Mouse (Mus musculus) heart, embryonic 16.5 days (tissue): ENCODE results near the gene Olfr618. TPM values are rescaled to one million over a fixed set of nuclear protein-coding genes. Genes with fewer than 3 reads are reported as not detected.

Experiments
- ATAC-seq: fragments of 200-750 bp; cut with Nextera tagmentation; replicated peaks from 2 replicates; pipeline ENCODE4 v1.8.0; 2017; ENCODE audit warnings: moderate number of reproducible peaks; ENCODE audit not compliant: insufficient read depth, low FRiP score; ENCODE audit errors: extremely low read depth
- H3K27ac ChIP-seq: fragments of 300-500 bp; sonication (generic); 2 replicates; pipeline ENCODE4 v1.5.1; 2014; ENCODE audit warnings: mild to moderate bottlenecking, low read length, control low read depth, moderate library complexity
- H3K27me3 ChIP-seq: fragments of 300-500 bp; sonication (generic); 2 replicates; pipeline ENCODE4 v1.6.1; 2014; ENCODE audit warnings: low read length, mixed read lengths; ENCODE audit not compliant: control insufficient read depth, insufficient read depth
- H3K36me3 ChIP-seq: fragments of 300-500 bp; sonication (generic); 2 replicates; pipeline ENCODE4 v1.6.1; 2014; ENCODE audit not compliant: control insufficient read depth, insufficient read depth
- H3K4me1 ChIP-seq: fragments of 300-500 bp; sonication (generic); 2 replicates; pipeline ENCODE4 v1.6.1; 2014; ENCODE audit warnings: low read length, mixed read lengths; ENCODE audit not compliant: control insufficient read depth, insufficient read depth
- H3K4me2 ChIP-seq: fragments of 300-500 bp; sonication (generic); 2 replicates; pipeline ENCODE4 v1.6.1; 2014; ENCODE audit warnings: low read depth, mild to moderate bottlenecking, control low read depth, low read length
- H3K4me3 ChIP-seq: fragments of 300-500 bp; sonication (generic); 2 replicates; pipeline ENCODE4 v1.5.1; 2014; ENCODE audit warnings: mild to moderate bottlenecking, control low read depth, low read length
- H3K9ac ChIP-seq: fragments of 300-500 bp; sonication (generic); 2 replicates; pipeline ENCODE4 v1.6.1; 2014; ENCODE audit warnings: low read length, control low read depth
- H3K9me3 ChIP-seq: fragments of 300-500 bp; sonication (generic); replicated peaks from 2 replicates; pipeline ENCODE4 v1.6.1; 2016; ENCODE audit warnings: low read length; ENCODE audit not compliant: control insufficient read depth
- WGBS: fragments of 180-500 bp; shearing (Covaris S2); extraction: QIAGEN DNeasy Blood & Tissue Kit; methylation state at CpG from one replicate; pipeline ENCODE4 v1.1.7; 2014; 5-methylcytosine and 5-hydroxymethylcytosine counted together
- microRNA-seq: library from miRNA; unstranded; fragments of <30 nt; microRNA quantifications from one replicate; pipeline ENCODE4, GENCODE M21; 2017
- polyA plus RNA-seq: library from polyadenylated mRNA; unstranded; fragments of >200 nt; fragmentation: Nextera tagmentation; extraction: Ambion mirVana; gene quantifications from 2 replicates; pipeline ENCODE4 v1.2.1, GENCODE M21; 2015

Gene Olfr618
- polyA plus RNA-seq, 1 experiment from 2014 or later, result not detected

GRCm38 (mm10) chr7:103636795-103637194, 46.9 kb downstream of the Olfr618 start:
- H3K36me3 ChIP-seq, result no peaks in the 10 kb centered on the region
- no peak overlapping the region for H3K27ac ChIP-seq
- H3K4me1 ChIP-seq, result no peaks in the 10 kb centered on the region
- H3K4me3 ChIP-seq, result no peak overlapping the region
- H3K9me3 ChIP-seq, result no peaks in the 10 kb centered on the region
- no peaks in the 10 kb centered on the region for H3K27me3 ChIP-seq
- ATAC-seq, result no peak
- no peak overlapping the region for H3K9ac ChIP-seq
- no peak overlapping the region for H3K4me2 ChIP-seq

GRCm38 (mm10) chr7:103642602-103643001, 52.7 kb downstream of the Olfr618 start, which contains the start of gene Olfr622:
Gene Olfr622, minus strand, starts transcription at chr7:103642702.
- ATAC-seq, result no peak
- H3K36me3 ChIP-seq, result no peaks in the 10 kb centered on the region
- no peak within 1 kb of the TSS for H3K9ac ChIP-seq
- H3K4me2 ChIP-seq, result no peak within 1 kb of the TSS
- H3K27ac ChIP-seq, result no peak within 1 kb of the TSS
- no peak within 1 kb of the TSS for H3K4me3 ChIP-seq
- H3K4me1 ChIP-seq, result no peaks in the 10 kb centered on the region
- WGBS, result 57% methylated on average over 1 of the region's 1 CpGs
- H3K9me3 ChIP-seq, result no peaks in the 10 kb centered on the region
- no peaks in the 10 kb centered on the region for H3K27me3 ChIP-seq

- H3K4me3 ChIP-seq, result no peak overlapping the region
- no peaks in the 10 kb centered on the region for H3K27me3 ChIP-seq
- H3K9me3 ChIP-seq, result no peaks in the 10 kb centered on the region
- ATAC-seq, result no peak
- no peak overlapping the region for H3K4me2 ChIP-seq
- WGBS, result 76% methylated on average over 4 of the region's 4 CpGs
- no peak overlapping the region for H3K27ac ChIP-seq
- H3K9ac ChIP-seq, result no peak overlapping the region
- H3K4me1 ChIP-seq, result no peaks in the 10 kb centered on the region
- no peaks in the 10 kb centered on the region for H3K36me3 ChIP-seq
Observed at GRCm38 (mm10) chr7:103644070-103644469, 54.2 kb downstream of the Olfr618 start.

Small RNA genes lying within 50 kb of the gene (microRNA-seq; reads per million reads assigned to microRNA genes)
- gene Gm26506, result not detected

Other genes with a start within 250 kb of the Olfr618 start
- not detected in 2 replicates for gene Olfr600, start 240.4 kb upstream of the Olfr618 start, polyA plus RNA-seq
- not detected in 2 replicates for gene Olfr601, start 227.4 kb upstream of the Olfr618 start, polyA plus RNA-seq
- gene Olfr603, start 203.9 kb upstream of the Olfr618 start, polyA plus RNA-seq, result not detected in 2 replicates
- gene Usp17lc, start 175.0 kb upstream of the Olfr618 start, polyA plus RNA-seq, result not detected in 2 replicates
- gene Olfr605, start 144.7 kb upstream of the Olfr618 start, polyA plus RNA-seq, result not detected in 2 replicates
- not detected in 2 replicates for gene Olfr606, start 141.1 kb upstream of the Olfr618 start, polyA plus RNA-seq
- 0.32 and 0.55 TPM in 2 replicates for gene Olfr607, start 126.0 kb upstream of the Olfr618 start, polyA plus RNA-seq
- gene Olfr608, start 120.2 kb upstream of the Olfr618 start, polyA plus RNA-seq, result 0.91 and 1.2 TPM in 2 replicates
- gene Olfr609, start 92.0 kb upstream of the Olfr618 start, polyA plus RNA-seq, result not detected in 2 replicates
- not detected in 2 replicates for gene Olfr610, start 78.0 kb upstream of the Olfr618 start, polyA plus RNA-seq
- not detected in 2 replicates for gene Olfr611, start 69.3 kb upstream of the Olfr618 start, polyA plus RNA-seq
- not detected in 2 replicates for gene Olfr612, start 47.4 kb upstream of the Olfr618 start, polyA plus RNA-seq
- gene Olfr613, start 42.0 kb upstream of the Olfr618 start, polyA plus RNA-seq, result not detected in 2 replicates
- gene Olfr615, start 34.0 kb upstream of the Olfr618 start, polyA plus RNA-seq, result not detected in 2 replicates
- gene Olfr616, start 21.0 kb upstream of the Olfr618 start, polyA plus RNA-seq, result not detected in 2 replicates
- gene Olfr617, start 17.0 kb upstream of the Olfr618 start, polyA plus RNA-seq, result not detected in 2 replicates
- not detected in 2 replicates for gene Olfr619, start 10.5 kb downstream of the Olfr618 start, polyA plus RNA-seq
- gene Olfr620, start 22.4 kb downstream of the Olfr618 start, polyA plus RNA-seq, result not detected in 2 replicates
- not detected in 2 replicates for gene Olfr622, start 52.6 kb downstream of the Olfr618 start, polyA plus RNA-seq
- not detected in 2 replicates for gene Olfr623, start 73.6 kb downstream of the Olfr618 start, polyA plus RNA-seq
- gene Olfr624, start 81.1 kb downstream of the Olfr618 start, polyA plus RNA-seq, result 0.03 and 0.04 TPM in 2 replicates
- not detected in 2 replicates for gene Olfr625-ps1, start 92.6 kb downstream of the Olfr618 start, polyA plus RNA-seq
- gene Olfr243, start 124.6 kb downstream of the Olfr618 start, polyA plus RNA-seq, result not detected in 2 replicates
- not detected in 2 replicates for gene Olfr628, start 140.3 kb downstream of the Olfr618 start, polyA plus RNA-seq
- gene Olfr629, start 154.8 kb downstream of the Olfr618 start, polyA plus RNA-seq, result not detected in 2 replicates
- gene Olfr630, start 167.2 kb downstream of the Olfr618 start, polyA plus RNA-seq, result not detected in 2 replicates
- gene Olfr69, start 181.5 kb downstream of the Olfr618 start, polyA plus RNA-seq, result not detected in 2 replicates
- not detected in 2 replicates for gene Olfr68, start 189.6 kb downstream of the Olfr618 start, polyA plus RNA-seq
- gene Olfr67, start 201.7 kb downstream of the Olfr618 start, polyA plus RNA-seq, result not detected in 2 replicates
- 7,811 and 8,208 TPM in 2 replicates for gene Hbb-bt, start 223.9 kb downstream of the Olfr618 start, polyA plus RNA-seq
- gene Hbb-bs, start 238.0 kb downstream of the Olfr618 start, polyA plus RNA-seq, result 24,611 and 28,119 TPM in 2 replicates